Mouse (Mus musculus) urinary bladder, adult 18-20 months (tissue): ENCODE results near the gene Agbl2.
A peak's percentile ranks its signal among the peaks of the same experiment; 100 is the strongest.
"Not testable (repeated sequence)": the region's sequence is repeated elsewhere in the genome, so short reads cannot be mapped to it uniquely, and the experiment has no call there.

Experiments
- DNase-seq, 2 experiments: peaks; one replicate each; pipeline ENCODE4 v3.0.0; 2022; ENCODE audit warnings: low spot score in 2 of 2, mixed read lengths in 2 of 2

The Agbl2 gene

GRCm38 (mm10) chr2:90815266-90815665, 32.7 kb downstream of the Agbl2 start:
- no peak for DNase-seq

GRCm38 (mm10) chr2:90816144-90816543, 33.6 kb downstream of the Agbl2 start:
- no peak for DNase-seq

- no peak for DNase-seq
Measured at GRCm38 (mm10) chr2:90818710-90819109, 36.2 kb downstream of the Agbl2 start.

- no peak for DNase-seq
Measured at GRCm38 (mm10) chr2:90820894-90821293, 38.4 kb downstream of the Agbl2 start.

GRCm38 (mm10) chr2:90822978-90823377, 40.5 kb downstream of the Agbl2 start:
- no peak for DNase-seq

- no peak for DNase-seq
Measured at GRCm38 (mm10) chr2:90823781-90824180, 41.3 kb downstream of the Agbl2 start.

- not testable (repeated sequence) for DNase-seq
Measured at GRCm38 (mm10) chr2:90824528-90824927, 42.0 kb downstream of the Agbl2 start.

GRCm38 (mm10) chr2:90825515-90826172, 43.1 kb downstream of the Agbl2 start:
- DNase-seq: no peak

- DNase-seq: no peak
Measured at GRCm38 (mm10) chr2:90828739-90829138, 46.2 kb downstream of the Agbl2 start.

GRCm38 (mm10) chr2:90833502-90833901, 51.0 kb downstream of the Agbl2 start:
- no peak for DNase-seq

GRCm38 (mm10) chr2:90838621-90839020, 56.1 kb downstream of the Agbl2 start:
- no peak for DNase-seq

GRCm38 (mm10) chr2:90843666-90844065, 61.1 kb downstream of the Agbl2 start:
- DNase-seq: no peak

GRCm38 (mm10) chr2:90844262-90844661, 61.7 kb downstream of the Agbl2 start:
- DNase-seq: no peak

GRCm38 (mm10) chr2:90845234-90845633, 62.7 kb downstream of the Agbl2 start:
- DNase-seq: no peak

GRCm38 (mm10) chr2:90846171-90846570, 63.6 kb downstream of the Agbl2 start:
- no peak for DNase-seq

- DNase-seq: no peak
Measured at GRCm38 (mm10) chr2:90846597-90846954, 64.0 kb downstream of the Agbl2 start.

GRCm38 (mm10) chr2:90846955-90847680, 64.6 kb downstream of the Agbl2 start, which contains the start of gene Mtch2:
Mtch2 (plus strand) TSS chr2:90847155.
- peak; percentile 98 for DNase-seq

GRCm38 (mm10) chr2:90847681-90848050, 65.1 kb downstream of the Agbl2 start:
- DNase-seq: no peak

GRCm38 (mm10) chr2:90848331-90848730, 65.8 kb downstream of the Agbl2 start:
- no peak for DNase-seq

- DNase-seq: no peak
Measured at GRCm38 (mm10) chr2:90850401-90850800, 67.9 kb downstream of the Agbl2 start.

- DNase-seq: no peak
Measured at GRCm38 (mm10) chr2:90861486-90861885, 79.0 kb downstream of the Agbl2 start.

- DNase-seq: no peak
Measured at GRCm38 (mm10) chr2:90864184-90864583, 81.7 kb downstream of the Agbl2 start.

GRCm38 (mm10) chr2:90866524-90866923, 84.0 kb downstream of the Agbl2 start:
- DNase-seq: peak; percentile 62 to 66
